10 mouse cellular contexts compared by ENCODE assay signal in genomic region chr11:50229252-50229910, GRCm38 (mm10). TPM values are rescaled to one million over a fixed set of nuclear protein-coding genes. Genes with fewer than 3 reads are reported as not detected.
DNase-seq lines count a peak whose midpoint lies in the region; ATAC-seq lines count a peak whose summit lies in the region.
"Had no signal": no experiment of that assay in that cellular context is flagged by ENCODE, and none has a peak within 500 bp of the region (broad histone marks: within the 10 kb centered on the region; RNA-seq: fewer than 3 reads in every experiment).

No protein-coding gene starts in this region.

- H3K27ac ChIP-seq in neural tube, embryonic 13.5 days (replicated peaks), result no peak overlapping the region
- H3K27ac ChIP-seq in neural tube, embryonic 15.5 days (replicated peaks), result no peak overlapping the region
- H3K27ac ChIP-seq: liver, embryonic 14.5 days had no signal

- H3K4me3 ChIP-seq in neural tube, embryonic 13.5 days, result no peak overlapping the region
- H3K4me3 ChIP-seq in neural tube, embryonic 15.5 days (replicated peaks), result no peak overlapping the region

- WGBS in neural tube, embryonic 13.5 days, result 47% methylated on average over 7 of the region's 7 CpGs
- 53% methylated on average over 7 of the region's 7 CpGs for WGBS in neural tube, embryonic 15.5 days

- no peak for ATAC-seq in neural tube, embryonic 13.5 days (ENCODE audit: low read depth)
- ATAC-seq in neural tube, embryonic 15.5 days (ENCODE audit: low FRiP score), result no peak
- peak; percentile 47 for ATAC-seq in granulocyte monocyte progenitor cell, adult 5-6 weeks (replicated peaks; ENCODE audit: poor library complexity, severe bottlenecking)
- ATAC-seq in activated CD4-positive, CD25-positive, alpha-beta regulatory T cell, adult 4 months, result no peak

- H3K9me3 ChIP-seq in neural tube, embryonic 13.5 days, result no peaks in the 10 kb centered on the region
- H3K9me3 ChIP-seq in neural tube, embryonic 15.5 days (replicated peaks), result no peaks in the 10 kb centered on the region

- H3K4me2 ChIP-seq in neural tube, embryonic 13.5 days, result no peak overlapping the region
- no peak overlapping the region for H3K4me2 ChIP-seq in neural tube, embryonic 15.5 days

- peaks cover 37% of the 10 kb centered on the region for H3K36me3 ChIP-seq in neural tube, embryonic 13.5 days
- peaks cover 29% of the 10 kb centered on the region for H3K36me3 ChIP-seq in neural tube, embryonic 15.5 days

- H3K27me3 ChIP-seq in neural tube, embryonic 13.5 days, result 0 out of 2 replicates have a peak, but pooled peaks cover 4% of the 10 kb centered on the region
- peaks cover 2% of the 10 kb centered on the region; the same call in 1 of the 2 replicates for H3K27me3 ChIP-seq in neural tube, embryonic 15.5 days (replicated peaks)
- H3K27me3 ChIP-seq: CH12.LX had no signal

- intact Hi-C loops in heart, postnatal 36 days (cut with DNase I), result no loop called here

- peaks cover 48% of the 10 kb centered on the region for H3K4me1 ChIP-seq in neural tube, embryonic 13.5 days (replicated peaks)
- peaks cover 43% of the 10 kb centered on the region for H3K4me1 ChIP-seq in neural tube, embryonic 15.5 days

- DNase-seq in heart, adult 11 months, result peak; percentile 94
- DNase-seq in heart, postnatal 36 days, result no peak
- DNase-seq in testis, postnatal 14 days (ENCODE audit: low spot score), result peak; percentile 74
- no peak for DNase-seq in embryo, embryonic 9.5 days (ENCODE audit: extremely low spot score)

- H3K9ac ChIP-seq in neural tube, embryonic 13.5 days, result peak overlapping the region; percentile 2
- H3K9ac ChIP-seq in neural tube, embryonic 15.5 days (replicated peaks), result no peak overlapping the region
- H3K9ac ChIP-seq: liver, embryonic 14.5 days had no signal

RNA-seq across cellular contexts. Expression of gene Ltc4s, which starts 9.0 kb away (rescaled TPM):
- 1 to 10 TPM; 5.5 to 8.6 TPM for total RNA-seq in heart, postnatal 36 days (2021)
- 1.8 and 2.6 TPM in 2 replicates for polyA plus RNA-seq in neural tube, embryonic 13.5 days (2015; fragmentation: Nextera tagmentation; extraction: Ambion mirVana)
- 2.9 and 3.7 TPM in 2 replicates for polyA plus RNA-seq in neural tube, embryonic 15.5 days (2015; fragmentation: Nextera tagmentation; extraction: Ambion mirVana)
- 1.6 TPM in 1 of 2 replicates, not detected in the other for total RNA-seq in granulocyte monocyte progenitor cell, adult 5-6 weeks (2014; fragmentation: Nextera tagmentation)
- total RNA-seq in granulocyte monocyte progenitor cell, adult 5-6 weeks (2017), result not detected in 2 replicates
- polyA plus RNA-seq in activated CD4-positive, CD25-positive, alpha-beta regulatory T cell, adult 4 months (2017; shearing (Covaris generic)), result not detected

RNA-seq across cellular contexts. Expression of gene Mgat4b, which starts 18.7 kb away (rescaled TPM):
- 10 to 100 TPM; 84.5 to 87.8 TPM for total RNA-seq in heart, postnatal 36 days (2021)
- 52.8 and 56.6 TPM in 2 replicates for polyA plus RNA-seq in neural tube, embryonic 13.5 days (2015; fragmentation: Nextera tagmentation; extraction: Ambion mirVana)
- polyA plus RNA-seq in neural tube, embryonic 15.5 days (2015; fragmentation: Nextera tagmentation; extraction: Ambion mirVana), result 50.2 and 63.8 TPM in 2 replicates
- 22.7 and 23.9 TPM in 2 replicates for total RNA-seq in granulocyte monocyte progenitor cell, adult 5-6 weeks (2014; fragmentation: Nextera tagmentation)
- total RNA-seq in granulocyte monocyte progenitor cell, adult 5-6 weeks (2017), result 11.5 and 14.6 TPM in 2 replicates
- polyA plus RNA-seq in activated CD4-positive, CD25-positive, alpha-beta regulatory T cell, adult 4 months (2017; shearing (Covaris generic)), result 1 to 10 TPM; 1.0 to 1.2 TPM

RNA-seq across cellular contexts. Expression of gene Sqstm1, which starts 18.8 kb away (rescaled TPM):
- 100 to 1,000 TPM; 379 to 464 TPM for total RNA-seq in heart, postnatal 36 days (2021)
- polyA plus RNA-seq in neural tube, embryonic 13.5 days (2015; fragmentation: Nextera tagmentation; extraction: Ambion mirVana), result 337 and 343 TPM in 2 replicates
- polyA plus RNA-seq in neural tube, embryonic 15.5 days (2015; fragmentation: Nextera tagmentation; extraction: Ambion mirVana), result 421 and 450 TPM in 2 replicates
- total RNA-seq in granulocyte monocyte progenitor cell, adult 5-6 weeks (2014; fragmentation: Nextera tagmentation), result 89.7 and 92.6 TPM in 2 replicates
- 131 and 165 TPM in 2 replicates for total RNA-seq in granulocyte monocyte progenitor cell, adult 5-6 weeks (2017)
- 10 to 100 TPM; 51.8 to 58.9 TPM for polyA plus RNA-seq in activated CD4-positive, CD25-positive, alpha-beta regulatory T cell, adult 4 months (2017; shearing (Covaris generic))

RNA-seq across cellular contexts. Expression of gene Mrnip, which starts 55.1 kb away (rescaled TPM):
- 1 to 10 TPM; 1.8 to 2.4 TPM for total RNA-seq in heart, postnatal 36 days (2021)
- 23.1 and 31.9 TPM in 2 replicates for polyA plus RNA-seq in neural tube, embryonic 13.5 days (2015; fragmentation: Nextera tagmentation; extraction: Ambion mirVana)
- polyA plus RNA-seq in neural tube, embryonic 15.5 days (2015; fragmentation: Nextera tagmentation; extraction: Ambion mirVana), result 34.2 and 36.7 TPM in 2 replicates
- total RNA-seq in granulocyte monocyte progenitor cell, adult 5-6 weeks (2014; fragmentation: Nextera tagmentation), result 18.4 and 27.7 TPM in 2 replicates
- 13.9 and 22.0 TPM in 2 replicates for total RNA-seq in granulocyte monocyte progenitor cell, adult 5-6 weeks (2017)
- polyA plus RNA-seq in activated CD4-positive, CD25-positive, alpha-beta regulatory T cell, adult 4 months (2017; shearing (Covaris generic)), result 10 to 100 TPM; 11.2 to 12.6 TPM

Comparison
In these comparisons a context has a peak if more than half of its experiments do, and no peak if none do; other contexts are left out.
1. DNase-seq: peak in heart, adult 11 months (single experiment) and testis, postnatal 14 days (single experiment); none in heart, postnatal 36 days (0 of 2) and embryo, embryonic 9.5 days (single experiment).
2. RNA of gene Mgat4b, which starts 18.7 kb away (polyA plus RNA-seq): 50.2 to 63.8 TPM in neural tube, embryonic 15.5 days and 52.8 to 56.6 TPM in neural tube, embryonic 13.5 days; 1.0 to 1.2 TPM in activated CD4-positive, CD25-positive, alpha-beta regulatory T cell, adult 4 months; every median in the first group is over 10 times any median in the second.